Mouse (Mus musculus): Measurements from ENCODE around the gene Clrn3. TPM values are rescaled to one million over a fixed set of nuclear protein-coding genes. Genes with fewer than 3 reads are reported as not detected.

Clrn3 gene
- polyA plus RNA-seq, 1 experiment, result not detected

- Histone ChIP-seq H3K4me1 (ENCODE audit: control insufficient read depth, insufficient read depth, low read length) (no peaks in the 10 kb centered on the region), H3K4me3 (replicated peaks; ENCODE audit: control insufficient read depth, low read depth, low read length) (no peak overlapping the region), H3K27ac (ENCODE audit: control insufficient read depth, insufficient read depth, low read depth, low read length, poor library complexity) (no peak overlapping the region)
- TF ChIP-seq POLR2A (IDR thresholded peaks at IDR 0.05; ENCODE audit: borderline replicate concordance, control insufficient read depth, low read depth, low read length) (no peak), CTCF (IDR thresholded peaks at IDR 0.05; ENCODE audit: control insufficient read depth, insufficient read depth, low read length) (peak; percentile 65)
- WGBS, result 61% methylated on average over 6 of the region's 6 CpGs
Measured at GRCm38 (mm10) chr7:135488214-135488810, 40.1 kb downstream of the Clrn3 start.

DNA sequence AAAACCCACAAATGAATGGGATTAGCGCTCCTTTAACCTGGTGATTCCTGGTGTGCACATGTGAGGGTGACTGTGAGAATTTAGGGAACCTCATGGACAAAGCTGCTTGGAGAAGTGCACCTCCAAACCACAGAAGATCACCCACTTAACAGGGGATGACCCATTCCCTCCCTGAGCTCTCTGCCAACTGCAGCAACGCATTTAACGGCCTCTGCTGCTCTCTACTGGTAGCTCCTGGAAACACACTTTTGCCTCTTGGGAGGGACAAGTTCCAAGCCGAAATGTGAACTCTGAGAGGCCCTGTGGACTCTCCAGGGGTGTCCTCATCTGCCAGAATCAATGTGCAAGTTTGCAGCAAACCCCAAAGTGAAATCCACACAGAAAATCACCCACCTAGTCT, 41.0 kb downstream of the Clrn3 start:
- WGBS, result 20% methylated on average over 4 of the region's 4 CpGs

GRCm38 (mm10) chr7:135486645-135487382, 41.6 kb downstream of the Clrn3 start:
- Histone ChIP-seq H3K27ac (ENCODE audit: control insufficient read depth, insufficient read depth, low read depth, low read length, poor library complexity) (no peak overlapping the region), H3K4me1 (ENCODE audit: control insufficient read depth, insufficient read depth, low read length) (no peaks in the 10 kb centered on the region), H3K4me3 (replicated peaks; ENCODE audit: control insufficient read depth, low read depth, low read length) (no peak overlapping the region)
- 70% methylated on average over 10 of the region's 10 CpGs for WGBS
- TF ChIP-seq POLR2A (IDR thresholded peaks at IDR 0.05; ENCODE audit: borderline replicate concordance, control insufficient read depth, low read depth, low read length), result no peak
- TF ChIP-seq CTCF (IDR thresholded peaks at IDR 0.05; ENCODE audit: control insufficient read depth, insufficient read depth, low read length), result no peak

More for the DNA sequence above, 41.0 kb downstream of the Clrn3 start:
- Histone ChIP-seq H3K27ac (ENCODE audit: control insufficient read depth, insufficient read depth, low read depth, low read length, poor library complexity) (no peak overlapping the region), H3K4me1 (ENCODE audit: control insufficient read depth, insufficient read depth, low read length) (no peaks in the 10 kb centered on the region), H3K4me3 (replicated peaks; ENCODE audit: control insufficient read depth, low read depth, low read length) (no peak overlapping the region)
- TF ChIP-seq CTCF (IDR thresholded peaks at IDR 0.05; ENCODE audit: control insufficient read depth, insufficient read depth, low read length), result peak; percentile 79
- no peak for TF ChIP-seq POLR2A (IDR thresholded peaks at IDR 0.05; ENCODE audit: borderline replicate concordance, control insufficient read depth, low read depth, low read length)

DNA sequence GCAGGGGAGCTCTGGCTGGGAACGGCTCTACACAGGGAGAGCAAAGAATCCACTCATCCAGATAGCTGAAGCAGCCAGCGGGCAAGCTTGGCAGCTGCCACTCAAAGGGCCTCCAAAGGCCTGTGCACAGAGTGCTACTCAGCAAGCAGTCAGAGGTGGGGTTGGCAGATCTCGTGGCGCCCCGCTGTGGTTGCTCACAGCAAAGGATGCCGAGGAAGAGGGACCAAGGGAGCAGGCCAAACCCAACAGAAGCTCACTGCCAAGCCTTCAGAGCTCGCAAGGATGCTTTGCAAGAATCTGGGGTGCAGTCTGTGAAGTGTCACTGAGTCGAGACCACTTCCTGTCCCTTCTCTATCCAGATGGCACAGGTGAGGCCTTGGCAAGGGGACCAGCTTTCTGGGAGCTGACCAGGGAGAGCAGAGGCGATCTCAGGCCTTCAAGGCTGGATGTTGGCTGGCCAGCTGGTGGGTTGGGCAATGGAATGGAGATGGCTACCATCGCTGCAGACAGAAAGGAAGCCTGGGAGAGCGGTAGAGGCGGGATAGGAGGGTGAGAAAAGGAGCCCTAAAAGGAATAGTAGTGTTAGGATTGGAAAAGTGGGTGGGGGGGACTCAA, 42.6 kb downstream of the Clrn3 start:
- Histone ChIP-seq H3K27ac (ENCODE audit: control insufficient read depth, insufficient read depth, low read depth, low read length, poor library complexity) (no peak overlapping the region), H3K4me1 (ENCODE audit: control insufficient read depth, insufficient read depth, low read length) (no peaks in the 10 kb centered on the region), H3K4me3 (replicated peaks; ENCODE audit: control insufficient read depth, low read depth, low read length) (no peak overlapping the region)
- TF ChIP-seq POLR2A (IDR thresholded peaks at IDR 0.05; ENCODE audit: borderline replicate concordance, control insufficient read depth, low read depth, low read length), result no peak
- TF ChIP-seq CTCF (IDR thresholded peaks at IDR 0.05; ENCODE audit: control insufficient read depth, insufficient read depth, low read length), result no peak
- WGBS, result 47% methylated on average over 12 of the region's 12 CpGs

GRCm38 (mm10) chr7:135485116-135485795, 43.2 kb downstream of the Clrn3 start:
- Histone ChIP-seq H3K27ac (ENCODE audit: control insufficient read depth, insufficient read depth, low read depth, low read length, poor library complexity) (no peak overlapping the region), H3K4me3 (replicated peaks; ENCODE audit: control insufficient read depth, low read depth, low read length) (no peak overlapping the region), H3K4me1 (ENCODE audit: control insufficient read depth, insufficient read depth, low read length) (no peaks in the 10 kb centered on the region)
- WGBS, result 36% methylated on average over 10 of the region's 10 CpGs
- TF ChIP-seq CTCF (IDR thresholded peaks at IDR 0.05; ENCODE audit: control insufficient read depth, insufficient read depth, low read length) (no peak), POLR2A (IDR thresholded peaks at IDR 0.05; ENCODE audit: borderline replicate concordance, control insufficient read depth, low read depth, low read length) (no peak)

DNA sequence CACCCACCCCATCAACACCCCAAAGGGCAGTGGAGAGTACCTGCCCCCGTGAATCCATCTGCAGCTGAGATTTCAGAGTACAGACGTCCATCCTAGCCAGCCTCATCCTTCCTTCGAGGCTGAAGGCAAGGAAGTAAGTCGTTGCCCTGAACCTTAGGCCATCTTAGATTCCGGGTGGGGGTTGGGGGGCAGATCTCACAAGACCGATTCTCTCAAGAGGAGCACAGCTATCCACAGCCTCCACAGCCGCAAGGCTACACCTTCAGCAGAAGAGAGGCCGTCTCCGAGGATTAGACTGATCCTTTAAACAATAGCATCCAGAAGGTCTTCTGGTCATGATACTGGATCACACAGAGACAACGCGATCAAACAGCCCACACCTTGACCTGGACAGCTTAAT, 44.1 kb downstream of the Clrn3 start:
- 56% methylated on average over 11 of the region's 11 CpGs for WGBS
- Histone ChIP-seq H3K4me1 (ENCODE audit: control insufficient read depth, insufficient read depth, low read length) (no peaks in the 10 kb centered on the region), H3K27ac (ENCODE audit: control insufficient read depth, insufficient read depth, low read depth, low read length, poor library complexity) (no peak overlapping the region), H3K4me3 (replicated peaks; ENCODE audit: control insufficient read depth, low read depth, low read length) (no peak overlapping the region)
- TF ChIP-seq CTCF (IDR thresholded peaks at IDR 0.05; ENCODE audit: control insufficient read depth, insufficient read depth, low read length) (no peak), POLR2A (IDR thresholded peaks at IDR 0.05; ENCODE audit: borderline replicate concordance, control insufficient read depth, low read depth, low read length) (no peak)

DNA sequence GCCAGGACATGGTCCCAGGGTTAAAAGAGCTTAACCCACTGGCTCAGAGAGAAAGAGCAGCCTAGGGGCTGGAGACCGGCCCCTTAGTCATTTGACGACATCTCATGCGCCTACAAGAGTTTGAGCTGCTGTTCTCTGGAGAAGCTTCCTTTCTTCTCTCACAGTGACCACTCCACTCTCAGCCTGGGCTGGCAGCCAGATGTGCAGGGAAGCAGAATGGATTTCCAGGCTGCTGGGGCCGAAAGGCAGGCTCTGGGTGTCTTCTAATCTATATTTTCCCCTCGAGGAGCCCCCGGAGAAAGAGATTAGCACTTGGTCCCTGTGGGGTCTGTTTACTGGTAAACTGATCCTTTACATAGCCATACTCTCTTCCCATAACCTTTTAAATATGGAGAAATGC, 44.7 kb downstream of the Clrn3 start:
- no peaks in the 10 kb centered on the region for H3K4me1 ChIP-seq (ENCODE audit: control insufficient read depth, insufficient read depth, low read length)
- TF ChIP-seq CTCF (IDR thresholded peaks at IDR 0.05; ENCODE audit: control insufficient read depth, insufficient read depth, low read length), result no peak
- TF ChIP-seq POLR2A (IDR thresholded peaks at IDR 0.05; ENCODE audit: borderline replicate concordance, control insufficient read depth, low read depth, low read length), result no peak
- H3K27ac ChIP-seq (ENCODE audit: control insufficient read depth, insufficient read depth, low read depth, low read length, poor library complexity), result no peak overlapping the region
- WGBS, result 67% methylated on average over 6 of the region's 6 CpGs
- H3K4me3 ChIP-seq (replicated peaks; ENCODE audit: control insufficient read depth, low read depth, low read length), result no peak overlapping the region

- Histone ChIP-seq H3K4me1 (ENCODE audit: control insufficient read depth, insufficient read depth, low read length) (no peaks in the 10 kb centered on the region), H3K27ac (ENCODE audit: control insufficient read depth, insufficient read depth, low read depth, low read length, poor library complexity) (no peak overlapping the region), H3K4me3 (replicated peaks; ENCODE audit: control insufficient read depth, low read depth, low read length) (no peak overlapping the region)
- WGBS, result 32% methylated on average over 7 of the region's 7 CpGs
- TF ChIP-seq CTCF (IDR thresholded peaks at IDR 0.05; ENCODE audit: control insufficient read depth, insufficient read depth, low read length) (no peak), POLR2A (IDR thresholded peaks at IDR 0.05; ENCODE audit: borderline replicate concordance, control insufficient read depth, low read depth, low read length) (no peak)
Measured at GRCm38 (mm10) chr7:135481150-135481549, 47.3 kb downstream of the Clrn3 start.
